Mouse (Mus musculus): ENCODE results near the gene Usp2.

- no peak for TF ChIP-seq EP300 (IDR thresholded peaks at IDR 0.05; ENCODE audit: insufficient read depth, low read depth, low read length)
- no peak for TF ChIP-seq POLR2A (IDR thresholded peaks at IDR 0.05; ENCODE audit: insufficient read depth, low read depth, low read length)
- peak; percentile 74 for TF ChIP-seq CTCF (IDR thresholded peaks at IDR 0.05)
Measured at GRCm38 (mm10) chr9:44074395-44075275, 7.8 kb downstream of the Usp2 start.
